ENCODE assay signal across 17 mouse cellular contexts in the genomic region with DNA sequence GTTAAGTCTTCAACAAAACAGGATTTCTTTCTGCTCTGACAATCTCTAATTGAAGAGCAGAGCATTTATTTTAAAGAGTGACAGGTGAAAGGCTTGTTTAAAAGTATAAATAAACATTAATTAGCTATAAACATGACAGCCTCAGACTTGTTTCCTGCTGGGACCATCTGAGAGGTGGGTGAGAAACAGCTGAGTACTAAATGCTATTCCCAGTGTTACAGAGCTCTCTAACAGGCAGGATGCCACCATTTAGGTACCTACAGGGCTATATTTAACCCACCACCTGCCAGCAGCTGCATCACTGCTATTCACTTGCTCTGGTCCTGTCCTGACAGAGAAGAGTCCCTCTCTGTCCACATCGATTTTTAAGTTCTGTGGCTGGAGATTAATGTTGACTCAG.
"Had no signal": no experiment of that assay in that cellular context is flagged by ENCODE, and none has a peak within 500 bp of the region (broad histone marks: within the 10 kb centered on the region; RNA-seq: fewer than 3 reads in every experiment).

No protein-coding gene starts in this region.

- H3K36me3 ChIP-seq: limb, embryonic 15.5 days; liver, embryonic 12.5 days; midbrain, embryonic 10.5 days; neural tube, embryonic 15.5 days had no signal

- H3K27me3 ChIP-seq: limb, embryonic 15.5 days; liver, embryonic 12.5 days; neural tube, embryonic 15.5 days had no signal

- H3K9me3 ChIP-seq: limb, embryonic 15.5 days; liver, embryonic 12.5 days; midbrain, embryonic 10.5 days; neural tube, embryonic 15.5 days had no signal

- DNase-seq: kidney, adult 11 months; kidney, adult 9 months; kidney, postnatal 36 days; lung, embryonic 14.5 days; lung, postnatal 10 days; lung, postnatal 4 days; midbrain, embryonic 14.5 days; right cerebral cortex, postnatal 4 days; spleen, adult 18-20 months; thymus, adult 2 months; thymus, postnatal 25 days had no signal

- ATAC-seq: liver, embryonic 12.5 days had no signal

- H3K4me2 ChIP-seq: limb, embryonic 15.5 days; liver, embryonic 12.5 days; lung, embryonic 14.5 days; neural tube, embryonic 15.5 days had no signal

- H3K4me1 ChIP-seq: limb, embryonic 15.5 days; liver, embryonic 12.5 days; midbrain, embryonic 10.5 days; neural tube, embryonic 15.5 days had no signal

- H3K9ac ChIP-seq: limb, embryonic 15.5 days; liver, embryonic 12.5 days; lung, embryonic 14.5 days; neural tube, embryonic 15.5 days had no signal

- H3K27ac ChIP-seq: kidney, postnatal 0 days; limb, embryonic 15.5 days; liver, embryonic 12.5 days; midbrain, embryonic 10.5 days; neural tube, embryonic 15.5 days had no signal

- H3K4me3 ChIP-seq: limb, embryonic 15.5 days; liver, embryonic 12.5 days; midbrain, embryonic 10.5 days; myocyte; neural tube, embryonic 15.5 days had no signal
